Mouse (Mus musculus): ENCODE data around the gene Gm29776.

GRCm38 (mm10) chr14:54660009-54660408, 38.6 kb downstream of the Gm29776 start:
- TF ChIP-seq CTCF (IDR thresholded peaks at IDR 0.05) = peak; percentile 67
- no peak for TF ChIP-seq POLR2A (IDR thresholded peaks at IDR 0.05; ENCODE audit: insufficient read depth, low read depth, low read length)
